Mouse (Mus musculus) brain, adult 2 months (tissue): ENCODE measurements around the gene Cpne4.

Source experiments
- DNase-seq: peaks from one replicate; pipeline ENCODE4 v3.0.0; 2011; ENCODE audit warnings: low read depth, low spot score

Cpne4 gene

DNA sequence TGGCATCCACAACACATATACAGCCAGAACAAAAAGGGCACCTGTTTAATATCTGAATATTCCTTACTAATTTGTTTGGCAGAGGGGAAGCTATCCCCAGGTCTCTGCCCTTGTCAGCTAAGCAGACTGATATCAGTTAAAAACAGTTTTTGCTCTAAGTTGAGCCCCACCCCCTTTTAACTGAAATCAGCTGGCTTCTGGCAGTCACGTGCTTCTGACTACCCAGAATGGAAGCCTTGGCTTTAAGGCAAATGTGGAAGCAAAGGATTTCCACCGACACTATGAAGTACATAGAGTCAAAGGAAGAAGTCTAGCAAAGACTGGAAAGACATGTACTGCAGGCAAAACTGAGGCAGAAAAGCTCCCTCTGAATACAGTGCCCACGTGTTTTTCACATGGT, 490.8 kb downstream of the Cpne4 start:
- no peak for DNase-seq

- DNase-seq: no peak
Observed at GRCm38 (mm10) chr9:105046014-105046413, 498.9 kb downstream of the Cpne4 start.

GRCm38 (mm10) chr9:105048351-105048750, 501.3 kb downstream of the Cpne4 start:
- DNase-seq: peak; percentile 92

DNA sequence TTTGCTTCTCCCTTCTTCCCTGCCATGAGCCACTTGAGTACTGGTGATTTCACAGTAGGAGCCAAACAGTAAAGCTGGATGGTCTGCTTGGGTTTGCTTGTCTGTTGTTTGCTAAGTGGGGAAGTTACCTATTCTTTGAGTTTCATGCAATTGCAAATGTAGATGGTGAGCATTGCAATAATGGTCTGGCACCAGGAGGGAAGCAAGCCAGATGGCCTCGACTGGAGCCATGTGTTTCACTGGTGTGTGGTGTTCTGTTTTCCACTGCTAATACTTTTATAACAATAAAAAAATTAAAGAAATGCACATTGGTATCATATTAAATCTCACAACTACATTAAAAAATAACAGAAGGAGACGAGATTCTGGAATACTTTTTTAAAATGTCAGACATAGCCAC, 502.6 kb downstream of the Cpne4 start:
- DNase-seq: no peak

GRCm38 (mm10) chr9:105050257-105050656, 503.2 kb downstream of the Cpne4 start:
- no peak for DNase-seq

DNA sequence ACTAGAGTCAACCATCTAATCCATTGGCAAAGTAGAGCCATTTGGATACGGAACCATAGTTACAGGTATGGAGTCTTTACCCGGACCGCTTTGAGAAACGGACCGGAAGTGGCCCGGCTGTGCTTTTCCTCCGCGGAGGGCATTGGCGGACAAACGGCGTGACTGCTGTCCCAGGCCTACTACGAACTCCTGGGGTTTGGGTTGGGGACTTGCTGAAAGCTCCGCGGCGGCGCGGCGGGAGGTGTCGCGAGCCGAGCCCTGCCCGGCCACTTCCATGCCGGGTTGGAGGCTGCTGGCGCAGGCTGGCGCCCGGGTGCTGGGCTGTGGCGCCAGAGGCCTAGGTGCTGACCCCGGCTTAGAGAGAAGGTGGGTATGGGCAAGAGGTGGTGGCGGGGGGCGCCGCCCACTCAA, 506.1 kb downstream of the Cpne4 start, which contains the start of gene Mrpl3:
Gene Mrpl3 (plus strand): TSS at position 93 of the 411 bp plus-strand sequence.
- DNase-seq: peak; percentile 92

GRCm38 (mm10) chr9:105053812-105054211, 506.7 kb downstream of the Cpne4 start:
- no peak for DNase-seq

DNA sequence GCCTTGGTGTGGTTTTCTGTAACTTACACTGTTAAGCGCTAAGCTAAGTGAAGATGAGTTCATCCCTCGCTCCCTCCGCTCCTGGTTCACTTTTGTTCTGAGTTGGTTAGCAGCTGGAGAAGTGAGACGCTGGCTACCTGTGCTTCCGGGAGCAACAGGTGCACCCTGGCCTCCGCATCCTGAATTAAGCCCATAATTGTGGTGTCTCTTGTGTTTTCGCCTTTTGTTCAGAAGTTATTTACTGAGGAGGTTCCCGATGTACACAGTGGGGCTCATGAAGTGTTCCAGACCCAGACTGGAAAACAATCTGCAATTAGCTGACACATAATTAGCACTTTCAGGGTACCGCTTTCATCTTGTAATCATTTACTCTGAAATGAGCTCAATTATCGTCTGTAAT, 522.0 kb downstream of the Cpne4 start:
- DNase-seq: peak; percentile 55

DNA sequence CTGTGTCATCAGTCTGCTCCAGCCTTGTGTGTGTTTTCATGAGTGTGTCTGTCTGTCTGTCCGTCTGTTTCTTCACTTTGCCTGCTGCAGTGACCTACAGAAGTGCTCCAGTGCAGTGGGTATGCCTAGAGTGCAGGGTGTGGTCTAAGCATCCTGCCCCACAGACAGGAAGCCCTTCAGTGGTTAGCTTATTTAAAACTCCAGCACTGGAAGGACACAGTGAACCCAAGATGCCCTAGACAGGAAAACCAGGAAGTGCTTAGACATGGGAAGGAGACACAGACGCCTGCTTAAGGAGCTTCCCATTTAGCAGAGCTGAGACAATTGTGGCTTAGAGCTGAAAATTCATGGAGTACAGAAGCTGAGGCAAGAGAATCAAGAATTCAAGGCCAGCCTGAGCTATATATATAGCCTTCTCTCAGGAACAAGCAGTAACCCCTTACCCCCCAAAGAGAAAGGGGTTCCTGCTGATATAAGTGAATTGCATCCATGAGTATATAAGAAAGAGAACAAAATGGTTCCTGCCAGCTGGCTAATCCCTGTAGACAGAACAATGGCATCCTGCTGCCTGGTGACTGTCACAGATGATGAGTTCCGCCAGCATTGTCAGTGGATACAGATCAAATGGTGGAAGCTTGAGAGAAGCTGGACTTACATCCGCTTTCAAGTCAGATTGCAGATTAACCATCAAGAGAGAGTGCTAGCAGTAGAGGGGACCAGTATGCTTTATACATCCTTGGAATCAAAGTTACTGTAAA, 526.1 kb downstream of the Cpne4 start:
- no peak for DNase-seq

GRCm38 (mm10) chr9:105074851-105075250, 527.8 kb downstream of the Cpne4 start:
- no peak for DNase-seq

GRCm38 (mm10) chr9:105076756-105077424, 529.8 kb downstream of the Cpne4 start:
- DNase-seq: peak; percentile 41

DNA sequence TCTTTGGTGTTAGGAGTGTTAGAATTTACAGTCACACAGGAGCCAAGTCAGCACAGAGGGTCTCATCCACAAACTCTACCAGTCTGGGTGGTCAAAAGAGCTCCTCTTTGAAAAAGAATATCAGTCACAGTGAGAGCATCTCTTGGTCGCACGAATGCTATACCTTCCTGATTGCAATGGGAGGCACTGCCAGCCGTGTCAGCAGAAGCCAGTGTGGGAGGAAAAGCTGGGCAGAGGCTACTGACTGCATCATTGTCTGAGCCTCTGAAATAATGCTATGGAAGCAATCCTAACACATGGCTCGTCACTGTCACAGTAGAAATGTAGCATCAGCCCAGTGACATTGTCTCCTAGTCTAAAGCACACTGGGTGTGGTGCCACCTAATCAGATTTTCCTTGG, 531.4 kb downstream of the Cpne4 start:
- peak; percentile 22 for DNase-seq

- no peak for DNase-seq
Observed at GRCm38 (mm10) chr9:105080246-105080645, 533.2 kb downstream of the Cpne4 start.
